Mouse (Mus musculus) erythroid progenitor cell, adult 5-6 weeks (primary cell): ENCODE results near the gene Plagl2. TPM values are rescaled to one million over a fixed set of nuclear protein-coding genes. Genes with fewer than 3 reads are reported as not detected.

ENCODE experiments used
- ATAC-seq: replicated peaks from 2 replicates; pipeline ENCODE4 v1.8.0; 2016; ENCODE audit warnings: moderate number of reproducible peaks, mild to moderate bottlenecking, moderate TSS enrichment, inconsistent platforms; ENCODE audit not compliant: poor library complexity, low FRiP score, severe bottlenecking
- total RNA-seq, 2 experiments: library from RNA; stranded (forward) in 1 of 2; stranded (reverse) in 1 of 2; fragments of 150-400 nt in 1 of 2; fragments of 186-747, 209-891 nt in 1 of 2; gene quantifications; 2 replicates each; pipeline versions ENCODE4 v1.2.3 to v1.2.4; 2015 to 2017; ENCODE audit warnings: low replicate concordance in 2 of 2

Gene Plagl2
- total RNA-seq, 2 experiments from 2014 or later: 20.6 to 85.5 TPM

GRCm38 (mm10) chr2:153239860-153240480, 1.3 kb downstream of the Plagl2 start:
- no peak for ATAC-seq

- ATAC-seq: no peak
Observed at GRCm38 (mm10) chr2:153239021-153239859, 2.0 kb downstream of the Plagl2 start.

- ATAC-seq: no peak
Observed at GRCm38 (mm10) chr2:153238406-153238805, 2.8 kb downstream of the Plagl2 start.

- no peak for ATAC-seq
Observed at GRCm38 (mm10) chr2:153237891-153238290, 3.3 kb downstream of the Plagl2 start.

GRCm38 (mm10) chr2:153237193-153237592, 4.0 kb downstream of the Plagl2 start:
- no peak for ATAC-seq

GRCm38 (mm10) chr2:153228523-153228922, 12.7 kb downstream of the Plagl2 start:
- no peak for ATAC-seq

GRCm38 (mm10) chr2:153227959-153228358, 13.3 kb downstream of the Plagl2 start:
- peak; percentile 88 for ATAC-seq

- 0 out of 2 replicates have a peak, but pooled peaks have one; percentile 4 for ATAC-seq
Observed at GRCm38 (mm10) chr2:153225595-153225953, 15.7 kb downstream of the Plagl2 start.

- ATAC-seq: no peak
Observed at GRCm38 (mm10) chr2:153224946-153225594, 16.2 kb downstream of the Plagl2 start, which contains the start of gene Tspyl3. Gene Tspyl3, minus strand, starts transcription at chr2:153225441.

- ATAC-seq: no peak
Observed at GRCm38 (mm10) chr2:153222566-153222965, 18.7 kb downstream of the Plagl2 start.

GRCm38 (mm10) chr2:153222130-153222529, 19.1 kb downstream of the Plagl2 start:
- no peak; the same call in 1 of the 2 replicates for ATAC-seq

- ATAC-seq: peak; percentile 82
Observed at GRCm38 (mm10) chr2:153221620-153222019, 19.6 kb downstream of the Plagl2 start.

GRCm38 (mm10) chr2:153218516-153218915, 22.7 kb downstream of the Plagl2 start:
- no peak for ATAC-seq

GRCm38 (mm10) chr2:153217826-153218340, 23.3 kb downstream of the Plagl2 start:
- no peak for ATAC-seq

GRCm38 (mm10) chr2:153215421-153215820, 25.8 kb downstream of the Plagl2 start:
- ATAC-seq: no peak

GRCm38 (mm10) chr2:153214771-153215259, 26.4 kb downstream of the Plagl2 start:
- 0 out of 2 replicates have a peak, but pooled peaks have one; percentile 48 for ATAC-seq

- no peak for ATAC-seq
Observed at GRCm38 (mm10) chr2:153213351-153213750, 27.9 kb downstream of the Plagl2 start.

GRCm38 (mm10) chr2:153211451-153211850, 29.8 kb downstream of the Plagl2 start:
- no peak for ATAC-seq

GRCm38 (mm10) chr2:153209286-153209685, 31.9 kb downstream of the Plagl2 start:
- no peak for ATAC-seq

GRCm38 (mm10) chr2:153208149-153208548, 33.1 kb downstream of the Plagl2 start:
- no peak for ATAC-seq
